Mouse (Mus musculus) forebrain, embryonic 11.5 days (tissue): ENCODE measurements around the gene Btnl10. TPM values are rescaled to one million over a fixed set of nuclear protein-coding genes. Genes with fewer than 3 reads are reported as not detected.
A peak's percentile ranks its signal among the peaks of the same experiment; 100 is the strongest.

Experiments
- ATAC-seq: fragments of 200-750 bp; cut with Nextera tagmentation; replicated peaks from 2 replicates; pipeline ENCODE4 v1.8.0; 2017; ENCODE audit warnings: moderate TSS enrichment; ENCODE audit not compliant: low FRiP score
- DNase-seq: peaks from one replicate; pipeline ENCODE4 v3.0.0-alpha.2; 2017; ENCODE audit warnings: low spot score
- H3K27ac ChIP-seq: fragments of 300-500 bp; sonication (generic); 2 replicates; pipeline ENCODE4 v1.5.1; 2014; ENCODE audit warnings: low read depth, low read length
- H3K27me3 ChIP-seq: fragments of 300-500 bp; sonication (generic); 2 replicates; pipeline ENCODE4 v1.6.1; 2014; ENCODE audit warnings: mild to moderate bottlenecking, low read length, mixed read lengths; ENCODE audit not compliant: control insufficient read depth, insufficient read depth
- H3K36me3 ChIP-seq: fragments of 300-500 bp; sonication (generic); 2 replicates; pipeline ENCODE4 v1.6.1; 2014; ENCODE audit warnings: mild to moderate bottlenecking, low read length, moderate library complexity, mixed read lengths; ENCODE audit not compliant: control insufficient read depth, insufficient read depth
- H3K4me1 ChIP-seq: fragments of 300-500 bp; sonication (generic); replicated peaks from 2 replicates; pipeline ENCODE4 v1.6.1; 2014; ENCODE audit warnings: low read length, mixed read lengths; ENCODE audit not compliant: control insufficient read depth, insufficient read depth
- H3K4me2 ChIP-seq: fragments of 300-500 bp; sonication (generic); 2 replicates; pipeline ENCODE4 v1.6.1; 2014; ENCODE audit warnings: low read depth, mild to moderate bottlenecking, low read length, moderate library complexity, mixed read lengths; ENCODE audit not compliant: severe bottlenecking
- H3K4me3 ChIP-seq: fragments of 300-500 bp; sonication (generic); 2 replicates; pipeline ENCODE4 v1.5.1; 2014; ENCODE audit warnings: low read depth, low read length
- H3K9ac ChIP-seq: fragments of 300-500 bp; sonication (generic); 2 replicates; pipeline ENCODE4 v1.6.1; 2014; ENCODE audit warnings: low read length
- H3K9me3 ChIP-seq: fragments of 300-500 bp; sonication (generic); 2 replicates; pipeline ENCODE4 v1.6.1; 2016; ENCODE audit warnings: low read length, mixed read lengths; ENCODE audit not compliant: control insufficient read depth
- WGBS: fragments of 180-500 bp; shearing (Covaris S2); extraction: QIAGEN DNeasy Blood & Tissue Kit; methylation state at CpG from one replicate; pipeline ENCODE4 v1.1.7; 2014; 5-methylcytosine and 5-hydroxymethylcytosine counted together
- microRNA-seq: library from miRNA; unstranded; fragments of <30 nt; microRNA quantifications from one replicate; pipeline ENCODE4, GENCODE M21; 2016; ENCODE audit not compliant: insufficient number of aligned reads
- polyA plus RNA-seq: library from polyadenylated mRNA; unstranded; fragments of >200 nt; fragmentation: Nextera tagmentation; extraction: Ambion mirVana; gene quantifications from 2 replicates; pipeline ENCODE4 v1.2.1, GENCODE M21; 2014

The Btnl10 gene
- polyA plus RNA-seq, 1 experiment from 2014 or later, result not detected

DNA sequence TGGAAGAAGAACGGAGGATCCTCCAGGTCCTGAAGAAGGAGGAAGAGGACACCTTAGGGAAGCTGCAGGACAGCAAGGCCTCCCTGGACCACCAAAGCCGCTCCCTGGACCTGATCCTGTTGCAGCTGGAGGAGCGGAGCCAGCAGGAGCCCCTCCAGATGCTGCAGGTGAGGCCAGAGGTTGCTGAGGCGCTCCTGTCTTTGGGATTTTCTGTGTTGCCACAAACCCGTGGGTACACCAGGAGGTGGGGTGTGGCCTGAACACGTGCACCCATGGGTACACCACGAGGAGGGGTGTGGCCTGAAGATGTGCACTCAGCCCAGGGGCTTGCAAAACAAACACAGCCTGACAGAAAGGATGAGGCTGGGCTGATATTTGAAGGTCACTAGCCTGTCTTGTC is 50.8 kb downstream of the Btnl10 start:
- Histone ChIP-seq H3K9ac (no peak overlapping the region), H3K27me3 (no peaks in the 10 kb centered on the region), H3K4me2 (no peak overlapping the region), H3K9me3 (no peaks in the 10 kb centered on the region), H3K36me3 (no peaks in the 10 kb centered on the region), H3K4me1 (no peaks in the 10 kb centered on the region; the same call in 1 of the 2 replicates), H3K27ac (no peak overlapping the region), H3K4me3 (no peak overlapping the region)
- DNase-seq (peak; percentile 47), ATAC-seq (no peak)
- 84% methylated on average over 7 of the region's 7 CpGs for WGBS

GRCm38 (mm10) chr11:58969027-58969426 is 51.3 kb downstream of the Btnl10 start:
- H3K36me3 ChIP-seq, result no peaks in the 10 kb centered on the region
- H3K4me3 ChIP-seq, result no peak overlapping the region
- H3K27ac ChIP-seq, result no peak overlapping the region
- 92% methylated on average over 8 of the region's 8 CpGs for WGBS
- no peaks in the 10 kb centered on the region for H3K27me3 ChIP-seq
- H3K4me2 ChIP-seq, result no peak overlapping the region
- ATAC-seq, result no peak
- DNase-seq, result no peak
- H3K4me1 ChIP-seq, result no peaks in the 10 kb centered on the region; the same call in 1 of the 2 replicates
- H3K9me3 ChIP-seq, result no peaks in the 10 kb centered on the region
- no peak overlapping the region for H3K9ac ChIP-seq

- no peak overlapping the region for H3K9ac ChIP-seq
- H3K27ac ChIP-seq, result no peak overlapping the region
- ATAC-seq (no peak), DNase-seq (no peak)
- no peaks in the 10 kb centered on the region for H3K36me3 ChIP-seq
- no peaks in the 10 kb centered on the region for H3K9me3 ChIP-seq
- no peak overlapping the region for H3K4me3 ChIP-seq
- WGBS, result 86% methylated on average over 6 of the region's 6 CpGs
- H3K4me1 ChIP-seq, result no peaks in the 10 kb centered on the region; the same call in 1 of the 2 replicates
- no peaks in the 10 kb centered on the region for H3K27me3 ChIP-seq
- no peak overlapping the region for H3K4me2 ChIP-seq
These were observed 52.0 kb downstream of the Btnl10 start for GRCm38 (mm10) chr11:58969659-58970058.

DNA sequence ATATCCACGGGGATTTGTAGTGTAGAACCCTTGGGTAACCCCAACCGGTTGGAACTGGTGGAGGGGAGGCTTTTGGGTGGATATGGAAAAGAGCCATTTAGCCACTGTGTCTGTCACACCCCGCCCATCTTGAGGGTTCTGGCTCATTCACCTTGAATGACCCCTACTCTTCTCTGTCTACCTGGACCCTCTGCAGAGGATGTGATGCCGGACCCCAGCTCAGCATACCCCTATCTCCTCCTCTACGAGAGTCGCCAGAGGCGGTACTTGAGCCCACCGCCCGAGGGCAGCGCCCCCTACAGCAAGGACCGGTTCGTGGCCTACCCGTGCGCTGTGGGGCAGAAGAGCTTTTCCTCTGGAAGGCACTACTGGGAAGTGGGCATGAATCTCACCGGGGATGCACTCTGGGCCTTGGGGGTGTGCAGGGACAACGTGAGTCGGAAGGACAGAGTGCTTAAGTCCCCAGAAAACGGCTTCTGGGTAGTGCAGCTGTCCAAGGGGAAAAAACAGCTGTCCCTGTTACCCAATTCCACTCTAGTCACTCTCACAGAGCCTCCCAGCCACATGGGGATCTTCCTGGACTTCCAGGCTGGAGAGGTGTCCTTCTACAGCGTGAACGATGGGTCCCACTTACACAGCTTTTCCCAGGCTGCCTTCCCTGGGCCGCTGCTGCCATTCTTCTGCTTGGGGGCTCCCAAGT is 53.3 kb downstream of the Btnl10 start:
- ATAC-seq (no peak), DNase-seq (peak; percentile 50)
- Histone ChIP-seq H3K4me3 (no peak overlapping the region), H3K4me1 (no peaks in the 10 kb centered on the region), H3K27ac (no peak overlapping the region), H3K36me3 (no peaks in the 10 kb centered on the region), H3K9me3 (no peaks in the 10 kb centered on the region), H3K9ac (no peak overlapping the region), H3K27me3 (no peaks in the 10 kb centered on the region), H3K4me2 (no peak overlapping the region)
- WGBS, result 92% methylated on average over 21 of the region's 21 CpGs

DNA sequence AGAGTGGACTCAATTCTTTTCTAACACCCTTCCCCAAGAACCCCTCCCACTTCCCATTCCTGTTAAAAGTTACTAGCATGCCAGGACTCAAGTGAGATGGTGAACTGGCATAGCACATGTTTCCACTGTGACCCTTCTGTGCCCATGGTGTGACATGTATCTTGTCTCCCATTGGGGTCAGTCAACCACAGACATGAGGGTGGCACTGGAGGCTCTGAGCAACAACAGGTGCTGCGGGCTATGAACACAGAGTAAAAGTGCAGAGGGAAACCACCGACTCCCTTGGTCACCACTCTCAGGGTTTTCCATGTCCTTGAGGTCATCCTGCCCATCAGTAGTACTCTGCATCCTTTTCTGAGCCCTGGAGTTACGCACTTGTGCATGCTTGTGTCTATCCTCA is 54.1 kb downstream of the Btnl10 start:
- 90% methylated on average over 3 of the region's 3 CpGs for WGBS
- Histone ChIP-seq H3K4me2 (no peak overlapping the region), H3K36me3 (no peaks in the 10 kb centered on the region), H3K9me3 (no peaks in the 10 kb centered on the region), H3K27me3 (no peaks in the 10 kb centered on the region), H3K4me3 (no peak overlapping the region), H3K9ac (no peak overlapping the region), H3K27ac (no peak overlapping the region), H3K4me1 (no peaks in the 10 kb centered on the region)
- ATAC-seq (no peak), DNase-seq (no peak)

DNA sequence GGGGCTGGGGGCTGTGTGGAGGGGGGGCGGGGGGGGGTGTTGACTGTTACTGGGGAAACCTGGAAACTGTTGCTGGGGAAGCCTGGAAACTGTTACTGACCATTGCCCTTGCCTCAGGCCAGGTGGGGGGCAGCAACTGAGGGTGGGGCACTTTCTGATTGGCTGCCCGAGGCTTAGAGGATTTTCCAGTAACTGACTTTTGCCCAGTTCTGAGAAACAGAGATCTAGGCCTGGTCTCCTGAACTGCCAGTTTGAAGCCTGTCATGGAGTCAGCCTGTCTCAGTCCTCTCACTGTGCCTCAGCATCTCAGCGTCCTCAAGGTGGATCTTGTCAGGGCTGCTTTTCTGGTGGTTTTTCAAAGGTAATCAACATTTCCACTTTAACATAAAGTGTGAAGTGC is 56.7 kb downstream of the Btnl10 start:
- ATAC-seq (no peak), DNase-seq (no peak)
- H3K27ac ChIP-seq, result no peak overlapping the region
- H3K4me1 ChIP-seq, result peaks cover 10% of the 10 kb centered on the region; the same call in 1 of the 2 replicates
- H3K9ac ChIP-seq, result no peak overlapping the region
- no peaks in the 10 kb centered on the region for H3K27me3 ChIP-seq
- 90% methylated on average over 3 of the region's 3 CpGs for WGBS
- no peak overlapping the region for H3K4me2 ChIP-seq
- H3K36me3 ChIP-seq, result no peaks in the 10 kb centered on the region
- no peaks in the 10 kb centered on the region for H3K9me3 ChIP-seq
- no peak overlapping the region for H3K4me3 ChIP-seq

Small RNA genes within 50 kb of the gene (microRNA-seq; reads per million reads assigned to microRNA genes)
- gene Gm44313, result not detected

Other genes starting within 250 kb of the Btnl10 start
- not detected in 2 replicates for gene Olfr320, start 236.8 kb upstream of the Btnl10 start, polyA plus RNA-seq
- not detected in 2 replicates for gene Olfr319, start 218.7 kb upstream of the Btnl10 start, polyA plus RNA-seq
- not detected in 2 replicates for gene Olfr318, start 193.9 kb upstream of the Btnl10 start, polyA plus RNA-seq
- not detected in 2 replicates for gene Olfr317, start 178.7 kb upstream of the Btnl10 start, polyA plus RNA-seq
- not detected in 2 replicates for gene Olfr316, start 165.2 kb upstream of the Btnl10 start, polyA plus RNA-seq
- not detected in 2 replicates for gene Olfr315, start 144.7 kb upstream of the Btnl10 start, polyA plus RNA-seq
- not detected in 2 replicates for gene Olfr314, start 135.0 kb upstream of the Btnl10 start, polyA plus RNA-seq
- 1.8 and 2.0 TPM in 2 replicates for gene Fam183b, start 115.9 kb upstream of the Btnl10 start, polyA plus RNA-seq
- 0.07 TPM in 1 of 2 replicates, not detected in the other for gene Olfr313, start 102.9 kb upstream of the Btnl10 start, polyA plus RNA-seq
- gene Olfr312, start 88.7 kb upstream of the Btnl10 start, polyA plus RNA-seq, result not detected in 2 replicates
- not detected in 2 replicates for gene Olfr311, start 78.7 kb upstream of the Btnl10 start, polyA plus RNA-seq
- 11.9 and 15.2 TPM in 2 replicates for gene Gm12258, start 70.8 kb upstream of the Btnl10 start, polyA plus RNA-seq
- gene 2810021J22Rik, start 50.7 kb upstream of the Btnl10 start, polyA plus RNA-seq, result 10.5 and 12.8 TPM in 2 replicates
- gene Zfp39, start 13.7 kb upstream of the Btnl10 start, polyA plus RNA-seq, result 8.1 and 8.8 TPM in 2 replicates
- 386 and 426 TPM in 2 replicates for gene Rnf187, start 21.0 kb downstream of the Btnl10 start, polyA plus RNA-seq
- 84.9 and 93.6 TPM in 2 replicates for gene Hist3h2ba, start 31.0 kb downstream of the Btnl10 start, polyA plus RNA-seq
- gene Hist3h2a, start 36.8 kb downstream of the Btnl10 start, polyA plus RNA-seq, result 52.9 and 54.1 TPM in 2 replicates
- 0.21 and 0.75 TPM in 2 replicates for gene Trim17, start 36.8 kb downstream of the Btnl10 start, polyA plus RNA-seq
- gene Trim11, start 60.2 kb downstream of the Btnl10 start, polyA plus RNA-seq, result 17.3 and 20.5 TPM in 2 replicates
- 0.04 and 0.07 TPM in 2 replicates for gene Obscn, start 218.5 kb downstream of the Btnl10 start, polyA plus RNA-seq
- 2.4 and 3.2 TPM in 2 replicates for gene Iba57, start 245.8 kb downstream of the Btnl10 start, polyA plus RNA-seq